Mouse (Mus musculus) embryonic facial prominence, embryonic 13.5 days (tissue): ENCODE data around the gene Metap1. TPM values are rescaled to one million over a fixed set of nuclear protein-coding genes. Genes with fewer than 3 reads are reported as not detected.
"Not testable (repeated sequence)": the region's sequence is repeated elsewhere in the genome, so short reads cannot be mapped to it uniquely, and the experiment has no call there.

Source experiments
- ATAC-seq: fragments of 200-750 bp; cut with Nextera tagmentation; 2 replicates; pipeline ENCODE4 v1.8.0; 2017; ENCODE audit warnings: low read depth; ENCODE audit not compliant: insufficient number of reproducible peaks, insufficient read depth, low FRiP score, low TSS enrichment
- H3K27ac ChIP-seq: fragments of 300-500 bp; sonication (generic); 2 replicates; pipeline ENCODE4 v1.5.1; 2015; ENCODE audit warnings: moderate library complexity, mild to moderate bottlenecking, inconsistent platforms
- H3K27me3 ChIP-seq: fragments of 300-500 bp; sonication (generic); 2 replicates; pipeline ENCODE4 v1.6.1; 2015; ENCODE audit warnings: mild to moderate bottlenecking, inconsistent platforms
- H3K36me3 ChIP-seq: fragments of 300-500 bp; sonication (generic); 2 replicates; pipeline ENCODE4 v1.6.1; 2015; ENCODE audit warnings: mild to moderate bottlenecking, inconsistent platforms
- H3K4me1 ChIP-seq: fragments of 300-500 bp; sonication (generic); 2 replicates; pipeline ENCODE4 v1.6.1; 2015; ENCODE audit warnings: inconsistent platforms
- H3K4me2 ChIP-seq: fragments of 300-500 bp; sonication (generic); 2 replicates; pipeline ENCODE4 v1.6.1; 2015; ENCODE audit warnings: moderate library complexity, mild to moderate bottlenecking, inconsistent platforms
- H3K4me3 ChIP-seq: fragments of 300-500 bp; sonication (generic); 2 replicates; pipeline ENCODE4 v1.5.1; 2015; ENCODE audit warnings: mild to moderate bottlenecking, inconsistent platforms
- H3K9ac ChIP-seq: fragments of 300-500 bp; sonication (generic); 2 replicates; pipeline ENCODE4 v1.6.1; 2015; ENCODE audit warnings: mild to moderate bottlenecking, inconsistent platforms
- H3K9me3 ChIP-seq: fragments of 300-500 bp; sonication (generic); 2 replicates; pipeline ENCODE4 v1.6.1; 2016; ENCODE audit warnings: inconsistent platforms
- WGBS: fragments of 180-500 bp; shearing (Covaris S2); methylation state at CpG from one replicate; pipeline ENCODE4 v1.1.7; 2015; ENCODE audit warnings: mixed read lengths; 5-methylcytosine and 5-hydroxymethylcytosine counted together
- polyA plus RNA-seq: library from polyadenylated mRNA; unstranded; fragments of >200 nt; fragmentation: Nextera tagmentation; extraction: Ambion mirVana; gene quantifications from 2 replicates; pipeline ENCODE4 v1.2.1, GENCODE M21; 2015

Metap1 gene
- polyA plus RNA-seq, 1 experiment from 2014 or later: 38.3 TPM

GRCm38 (mm10) chr3:138498731-138499130 lies 9.4 kb upstream of the Metap1 start:
- Histone ChIP-seq H3K4me1 (no peaks in the 10 kb centered on the region), H3K4me3 (no peak overlapping the region), H3K4me2 (no peak overlapping the region), H3K36me3 (no peaks in the 10 kb centered on the region), H3K27ac (no peak overlapping the region), H3K9me3 (no peaks in the 10 kb centered on the region), H3K27me3 (no peaks in the 10 kb centered on the region), H3K9ac (no peak overlapping the region)
- WGBS: 58% methylated on average over 4 of the region's 4 CpGs
- ATAC-seq: no peak

GRCm38 (mm10) chr3:138495166-138496145 lies 6.1 kb upstream of the Metap1 start:
- H3K9ac ChIP-seq: no peak overlapping the region
- no peaks in the 10 kb centered on the region for H3K36me3 ChIP-seq
- H3K9me3 ChIP-seq: no peaks in the 10 kb centered on the region
- no peak overlapping the region; the same call in 1 of the 2 replicates for H3K27ac ChIP-seq
- ATAC-seq: no peak
- no peak overlapping the region for H3K4me2 ChIP-seq
- H3K27me3 ChIP-seq: no peaks in the 10 kb centered on the region; the same call in 1 of the 2 replicates
- WGBS: 73% methylated on average over 11 of the region's 11 CpGs
- no peaks in the 10 kb centered on the region for H3K4me1 ChIP-seq
- no peak overlapping the region for H3K4me3 ChIP-seq

- H3K36me3 ChIP-seq: no peaks in the 10 kb centered on the region
- H3K4me3 ChIP-seq: no peak overlapping the region
- no peak for ATAC-seq
- H3K9ac ChIP-seq: no peak overlapping the region
- H3K4me1 ChIP-seq: no peaks in the 10 kb centered on the region
- H3K9me3 ChIP-seq: no peaks in the 10 kb centered on the region
- H3K4me2 ChIP-seq: no peak overlapping the region
- no peaks in the 10 kb centered on the region; the same call in 1 of the 2 replicates for H3K27me3 ChIP-seq
- no peak overlapping the region for H3K27ac ChIP-seq
- 58% methylated on average over 1 of the region's 1 CpGs for whole genome bisulfite sequencing
These were observed 5.2 kb upstream of the Metap1 start for GRCm38 (mm10) chr3:138494565-138494964.

- WGBS: 80% methylated on average over 3 of the region's 3 CpGs
- no peak for ATAC-seq
These were observed 4.4 kb upstream of the Metap1 start for GRCm38 (mm10) chr3:138493668-138494067.

GRCm38 (mm10) chr3:138490034-138490337 lies 671 bp upstream of the Metap1 start:
- WGBS: 24% methylated on average over 6 of the region's 6 CpGs
- Histone ChIP-seq H3K9ac (peak overlapping the region; percentile 91), H3K27ac (no peak overlapping the region)

More at GRCm38 (mm10) chr3:138493668-138494067, 4.4 kb upstream of the Metap1 start:
- no peak overlapping the region for H3K9ac ChIP-seq
- no peak overlapping the region for H3K4me3 ChIP-seq
- H3K27me3 ChIP-seq: no peaks in the 10 kb centered on the region; the same call in 1 of the 2 replicates
- no peaks in the 10 kb centered on the region for H3K36me3 ChIP-seq
- no peaks in the 10 kb centered on the region for H3K4me1 ChIP-seq
- no peak overlapping the region for H3K4me2 ChIP-seq
- no peaks in the 10 kb centered on the region for H3K9me3 ChIP-seq
- H3K27ac ChIP-seq: no peak overlapping the region

GRCm38 (mm10) chr3:138488584-138489326 lies 560 bp downstream of the Metap1 start:
- no peak; the same call in none of the 2 replicates for ATAC-seq
- Histone ChIP-seq H3K9me3 (no peaks in the 10 kb centered on the region), H3K27me3 (no peaks in the 10 kb centered on the region; the same call in 1 of the 2 replicates), H3K9ac (peak overlapping the region; percentile 91), H3K4me3 (peak overlapping the region; percentile 87), H3K36me3 (peaks cover 18% of the 10 kb centered on the region), H3K4me2 (peak overlapping the region; percentile 78), H3K4me1 (peaks cover 12% of the 10 kb centered on the region), H3K27ac (peak overlapping the region; percentile 72; the same call in 1 of the 2 replicates)
- WGBS: under 1% methylated on average over 60 of the region's 61 CpGs

More at GRCm38 (mm10) chr3:138490034-138490337, 671 bp upstream of the Metap1 start:
- Histone ChIP-seq H3K4me1 (peaks cover 12% of the 10 kb centered on the region), H3K9me3 (no peaks in the 10 kb centered on the region), H3K4me3 (peak overlapping the region; percentile 87), H3K27me3 (no peaks in the 10 kb centered on the region; the same call in 1 of the 2 replicates), H3K4me2 (peak overlapping the region; percentile 78), H3K36me3 (peaks cover 11% of the 10 kb centered on the region)
- no peak for ATAC-seq

- H3K9ac ChIP-seq: no peak overlapping the region
- 94% methylated on average over 2 of the region's 2 CpGs for WGBS
- no peak overlapping the region for H3K4me2 ChIP-seq
- peaks cover 47% of the 10 kb centered on the region for H3K36me3 ChIP-seq
- H3K27ac ChIP-seq: no peak overlapping the region
- H3K27me3 ChIP-seq: no peaks in the 10 kb centered on the region
- H3K4me3 ChIP-seq: no peak overlapping the region
- no peaks in the 10 kb centered on the region for H3K9me3 ChIP-seq
- ATAC-seq: no peak
- H3K4me1 ChIP-seq: peaks cover 10% of the 10 kb centered on the region
These were observed 6.1 kb downstream of the Metap1 start for GRCm38 (mm10) chr3:138483240-138483639.

GRCm38 (mm10) chr3:138481526-138482284 lies 7.6 kb downstream of the Metap1 start:
- ATAC-seq: no peak
- 76% methylated on average over 14 of the region's 14 CpGs for WGBS
- peaks cover 48% of the 10 kb centered on the region for H3K36me3 ChIP-seq

GRCm38 (mm10) chr3:138479489-138479888 lies 9.8 kb downstream of the Metap1 start:
- H3K4me2 ChIP-seq: no peak overlapping the region
- no peaks in the 10 kb centered on the region for H3K4me1 ChIP-seq
- ATAC-seq: no peak
- no peak overlapping the region for H3K9ac ChIP-seq
- peaks cover 38% of the 10 kb centered on the region for H3K36me3 ChIP-seq
- no peaks in the 10 kb centered on the region for H3K27me3 ChIP-seq
- no peak overlapping the region for H3K4me3 ChIP-seq
- 93% methylated on average over 8 of the region's 8 CpGs for WGBS
- no peaks in the 10 kb centered on the region for H3K9me3 ChIP-seq
- H3K27ac ChIP-seq: no peak overlapping the region

More at GRCm38 (mm10) chr3:138481526-138482284, 7.6 kb downstream of the Metap1 start:
- no peak overlapping the region for H3K9ac ChIP-seq
- no peaks in the 10 kb centered on the region for H3K9me3 ChIP-seq
- H3K4me3 ChIP-seq: no peak overlapping the region
- no peak overlapping the region for H3K4me2 ChIP-seq
- H3K27ac ChIP-seq: no peak overlapping the region
- H3K4me1 ChIP-seq: no peaks in the 10 kb centered on the region
- no peaks in the 10 kb centered on the region for H3K27me3 ChIP-seq

- Histone ChIP-seq H3K4me1 (no peaks in the 10 kb centered on the region), H3K4me3 (no peak overlapping the region), H3K9ac (no peak overlapping the region), H3K27ac (no peak overlapping the region), H3K36me3 (peaks cover 53% of the 10 kb centered on the region), H3K9me3 (no peaks in the 10 kb centered on the region), H3K4me2 (no peak overlapping the region), H3K27me3 (no peaks in the 10 kb centered on the region)
- WGBS: 68% methylated on average over 3 of the region's 3 CpGs
- ATAC-seq: no peak
These were observed 18.2 kb downstream of the Metap1 start for GRCm38 (mm10) chr3:138471066-138471465.

- WGBS: 97% methylated on average over 1 of the region's 1 CpGs
- not testable (repeated sequence) for H3K4me2 ChIP-seq, H3K27me3 ChIP-seq, H3K9ac ChIP-seq, H3K27ac ChIP-seq, ATAC-seq, H3K4me3 ChIP-seq, H3K9me3 ChIP-seq, H3K4me1 ChIP-seq
- H3K36me3 ChIP-seq: peaks cover 77% of the 10 kb centered on the region
These were observed 22.7 kb downstream of the Metap1 start for GRCm38 (mm10) chr3:138466656-138467055.
